ENCODE assay signal across 8 mouse cellular contexts in the genomic region with DNA sequence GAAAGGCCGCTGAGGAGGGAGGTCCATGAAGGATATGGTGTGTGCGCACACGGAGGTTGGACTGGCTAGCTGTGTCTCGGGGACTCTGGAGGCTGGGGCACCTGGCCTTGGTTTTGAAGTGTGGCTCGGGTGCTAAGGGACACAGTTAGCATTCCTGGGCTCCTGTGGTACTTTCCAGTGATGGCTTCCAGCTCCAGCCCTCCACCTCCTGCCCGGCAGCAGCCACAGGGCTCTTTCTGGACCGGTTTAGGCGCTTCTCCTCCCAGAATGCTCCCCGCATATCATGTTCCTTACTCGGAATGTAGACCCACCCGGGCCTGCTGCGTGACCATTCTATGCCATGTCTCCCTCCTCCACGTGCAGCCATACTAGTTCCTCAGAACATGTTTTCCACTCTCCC. TPM values are rescaled to one million over a fixed set of nuclear protein-coding genes. Genes with fewer than 3 reads are reported as not detected.
DNase-seq lines count a peak whose midpoint lies in the region; ATAC-seq lines count a peak whose summit lies in the region.

No protein-coding gene starts in this region.

- no peak for ATAC-seq in heart, embryonic 16.5 days (replicated peaks; ENCODE audit: extremely low read depth, insufficient read depth, low FRiP score)
- no peak for ATAC-seq in hindbrain, embryonic 14.5 days (ENCODE audit: low FRiP score)
- ATAC-seq in midbrain, embryonic 12.5 days (ENCODE audit: low FRiP score, low read depth): no peak

- WGBS in heart, embryonic 16.5 days: 90% methylated on average over 13 of the region's 13 CpGs
- WGBS in embryonic facial prominence, embryonic 10.5 days: 83% methylated on average over 13 of the region's 13 CpGs
- WGBS in hindbrain, embryonic 14.5 days: 89% methylated on average over 13 of the region's 13 CpGs
- WGBS in midbrain, embryonic 12.5 days: 89% methylated on average over 13 of the region's 13 CpGs

- intact Hi-C loops in heart, postnatal 14 days (cut with DNase I): no loop called here
- intact Hi-C loops in left cerebral cortex, postnatal 25 days (cut with DNase I): no loop called here

- H3K4me2 ChIP-seq in heart, embryonic 16.5 days (ENCODE audit: low read depth, low read length): peak overlapping the region; percentile 56
- peak overlapping the region; percentile 45 for H3K4me2 ChIP-seq in hindbrain, embryonic 14.5 days (replicated peaks)
- peak overlapping the region; percentile 40 for H3K4me2 ChIP-seq in midbrain, embryonic 12.5 days (replicated peaks)

- peak overlapping the region; percentile 45 for H3K27ac ChIP-seq in heart, embryonic 16.5 days (ENCODE audit: low read length)
- H3K27ac ChIP-seq in embryonic facial prominence, embryonic 10.5 days (replicated peaks): peak overlapping the region; percentile 76
- no peak overlapping the region; the same call in 1 of the 2 replicates for H3K27ac ChIP-seq in hindbrain, embryonic 14.5 days
- peak overlapping the region; percentile 36; the same call in 1 of the 2 replicates for H3K27ac ChIP-seq in midbrain, embryonic 12.5 days (replicated peaks)

- peak overlapping the region; percentile 30; the same call in 1 of the 2 replicates for H3K4me3 ChIP-seq in heart, embryonic 16.5 days (ENCODE audit: low read length)
- peak overlapping the region; percentile 40 for H3K4me3 ChIP-seq in embryonic facial prominence, embryonic 10.5 days
- H3K4me3 ChIP-seq in hindbrain, embryonic 14.5 days (replicated peaks; ENCODE audit: low read length): 0 out of 2 replicates have a peak overlapping the region, but pooled peaks have one; percentile 10
- H3K4me3 ChIP-seq in midbrain, embryonic 12.5 days: peak overlapping the region; percentile 15; the same call in 1 of the 2 replicates

- peak overlapping the region; percentile 58 for H3K9ac ChIP-seq in heart, embryonic 16.5 days (ENCODE audit: low read length)
- H3K9ac ChIP-seq in hindbrain, embryonic 14.5 days: peak overlapping the region; percentile 39
- H3K9ac ChIP-seq in midbrain, embryonic 12.5 days (replicated peaks): peak overlapping the region; percentile 26; the same call in 1 of the 2 replicates

- no peak for DNase-seq in heart, postnatal 14 days
- no peak for DNase-seq in embryonic facial prominence, embryonic 10.5 days (ENCODE audit: low spot score)
- no peak for DNase-seq in hindbrain, embryonic 14.5 days (ENCODE audit: low spot score)
- no peak for DNase-seq in urinary bladder, postnatal 14 days (ENCODE audit: low spot score)
- DNase-seq in left cerebral cortex, postnatal 25 days (ENCODE audit: low spot score in 2 of 2): no peak
- DNase-seq in adrenal gland, postnatal 4 days (ENCODE audit: low spot score in 2 of 2): no peak

- H3K4me1 ChIP-seq in heart, embryonic 16.5 days (ENCODE audit: control insufficient read depth, insufficient read depth, low read length): peaks cover 13% of the 10 kb centered on the region
- peaks cover 39% of the 10 kb centered on the region for H3K4me1 ChIP-seq in embryonic facial prominence, embryonic 10.5 days
- H3K4me1 ChIP-seq in hindbrain, embryonic 14.5 days (replicated peaks; ENCODE audit: control insufficient read depth, insufficient read depth, low read length): 0 out of 2 replicates have a peak, but pooled peaks cover 5% of the 10 kb centered on the region
- H3K4me1 ChIP-seq in midbrain, embryonic 12.5 days: 0 out of 2 replicates have a peak, but pooled peaks cover 5% of the 10 kb centered on the region

- no peaks in the 10 kb centered on the region for H3K27me3 ChIP-seq in heart, embryonic 16.5 days (ENCODE audit: control insufficient read depth, insufficient read depth, low read length)
- H3K27me3 ChIP-seq in embryonic facial prominence, embryonic 10.5 days (replicated peaks; ENCODE audit: low read depth, poor library complexity, severe bottlenecking): no peaks in the 10 kb centered on the region
- H3K27me3 ChIP-seq in hindbrain, embryonic 14.5 days (ENCODE audit: control insufficient read depth, insufficient read depth, low read length): no peaks in the 10 kb centered on the region
- H3K27me3 ChIP-seq in midbrain, embryonic 12.5 days: no peaks in the 10 kb centered on the region

- H3K36me3 ChIP-seq in heart, embryonic 16.5 days (ENCODE audit: control insufficient read depth, insufficient read depth): peaks cover 21% of the 10 kb centered on the region
- peaks cover 90% of the 10 kb centered on the region for H3K36me3 ChIP-seq in embryonic facial prominence, embryonic 10.5 days (replicated peaks)
- peaks cover 73% of the 10 kb centered on the region for H3K36me3 ChIP-seq in hindbrain, embryonic 14.5 days (replicated peaks; ENCODE audit: control insufficient read depth, insufficient read depth)
- H3K36me3 ChIP-seq in midbrain, embryonic 12.5 days: peaks cover 66% of the 10 kb centered on the region

- no peaks in the 10 kb centered on the region for H3K9me3 ChIP-seq in heart, embryonic 16.5 days (replicated peaks; ENCODE audit: control insufficient read depth, low read length)
- no peaks in the 10 kb centered on the region for H3K9me3 ChIP-seq in embryonic facial prominence, embryonic 10.5 days
- H3K9me3 ChIP-seq in hindbrain, embryonic 14.5 days (ENCODE audit: control insufficient read depth, low read length): no peaks in the 10 kb centered on the region
- H3K9me3 ChIP-seq in midbrain, embryonic 12.5 days: no peaks in the 10 kb centered on the region

RNA-seq across cellular contexts. Expression of a gene that starts 6.9 kb away (rescaled TPM):
- polyA plus RNA-seq in heart, embryonic 16.5 days (2015; fragmentation: Nextera tagmentation; extraction: Ambion mirVana): 18.9 and 19.2 TPM in 2 replicates
- total RNA-seq in heart, postnatal 14 days (2021): 10 to 100 TPM; 17.4 to 18.7 TPM
- 37.6 and 40.2 TPM in 2 replicates for polyA plus RNA-seq in embryonic facial prominence, embryonic 10.5 days (2016; fragmentation: Nextera tagmentation; extraction: Ambion mirVana)
- polyA plus RNA-seq in hindbrain, embryonic 14.5 days (2014; fragmentation: Nextera tagmentation; extraction: Ambion mirVana): 34.0 and 41.9 TPM in 2 replicates
- 38.4 and 39.6 TPM in 2 replicates for polyA plus RNA-seq in midbrain, embryonic 12.5 days (2016; fragmentation: Nextera tagmentation; extraction: Ambion mirVana)
- total RNA-seq in left cerebral cortex, postnatal 25 days (2021): 10 to 100 TPM; 21.3 to 24.5 TPM
- total RNA-seq in adrenal gland, postnatal 4 days (2021): 10 to 100 TPM; 26.7 to 27.4 TPM

RNA-seq across cellular contexts. Expression of a gene that starts 24.5 kb away (rescaled TPM):
- 76.4 and 81.7 TPM in 2 replicates for polyA plus RNA-seq in heart, embryonic 16.5 days (2015; fragmentation: Nextera tagmentation; extraction: Ambion mirVana)
- 10 to 100 TPM; 38.7 to 42.4 TPM for total RNA-seq in heart, postnatal 14 days (2021)
- polyA plus RNA-seq in embryonic facial prominence, embryonic 10.5 days (2016; fragmentation: Nextera tagmentation; extraction: Ambion mirVana): 102 and 110 TPM in 2 replicates
- 155 and 164 TPM in 2 replicates for polyA plus RNA-seq in hindbrain, embryonic 14.5 days (2014; fragmentation: Nextera tagmentation; extraction: Ambion mirVana)
- polyA plus RNA-seq in midbrain, embryonic 12.5 days (2016; fragmentation: Nextera tagmentation; extraction: Ambion mirVana): 142 and 147 TPM in 2 replicates
- 10 to 100 TPM; 73.1 to 85.4 TPM for total RNA-seq in left cerebral cortex, postnatal 25 days (2021)
- total RNA-seq in adrenal gland, postnatal 4 days (2021): 100 to 1,000 TPM; 138 to 140 TPM

RNA-seq across cellular contexts. Expression of a gene that starts 42.3 kb away (rescaled TPM):
- polyA plus RNA-seq in heart, embryonic 16.5 days (2015; fragmentation: Nextera tagmentation; extraction: Ambion mirVana): 56.3 and 64.5 TPM in 2 replicates
- 10 to 100 TPM; 82.1 to 85.3 TPM for total RNA-seq in heart, postnatal 14 days (2021)
- polyA plus RNA-seq in embryonic facial prominence, embryonic 10.5 days (2016; fragmentation: Nextera tagmentation; extraction: Ambion mirVana): 161 and 182 TPM in 2 replicates
- polyA plus RNA-seq in hindbrain, embryonic 14.5 days (2014; fragmentation: Nextera tagmentation; extraction: Ambion mirVana): 56.5 and 68.0 TPM in 2 replicates
- polyA plus RNA-seq in midbrain, embryonic 12.5 days (2016; fragmentation: Nextera tagmentation; extraction: Ambion mirVana): 65.1 and 69.6 TPM in 2 replicates
- total RNA-seq in left cerebral cortex, postnatal 25 days (2021): 10 to 100 TPM; 19.9 to 30.4 TPM
- total RNA-seq in adrenal gland, postnatal 4 days (2021): 100 to 1,000 TPM; 103 to 129 TPM
